Mouse (Mus musculus) olfactory bulb, adult 2 months (tissue): ENCODE results near the gene Itm2a. TPM values are rescaled to one million over a fixed set of nuclear protein-coding genes. Genes with fewer than 3 reads are reported as not detected.
A peak's percentile ranks its signal among the peaks of the same experiment; 100 is the strongest.

Source experiments
- H3K27ac ChIP-seq: fragments of 200-500 bp; 2 replicates; pipeline ENCODE4 v1.5.1; 2012; ENCODE audit warnings: low read depth, low read length; ENCODE audit not compliant: insufficient read depth
- H3K4me1 ChIP-seq: fragments of 200-500 bp; 2 replicates; pipeline ENCODE4 v1.6.1; 2012; ENCODE audit warnings: low read length; ENCODE audit not compliant: control insufficient read depth, insufficient read depth
- H3K4me3 ChIP-seq: fragments of 200-500 bp; 2 replicates; pipeline ENCODE4 v1.5.1; 2012; ENCODE audit warnings: mild to moderate bottlenecking, low read depth, low read length, moderate library complexity; ENCODE audit not compliant: insufficient read depth
- CTCF ChIP-seq: fragments of 200-500 bp; IDR thresholded peaks from 2 replicates; pipeline ENCODE4 v1.5.1; 2012; ENCODE audit warnings: low read depth, mild to moderate bottlenecking, low read length, moderate library complexity; ENCODE audit not compliant: insufficient read depth
- POLR2A ChIP-seq: fragments of 200-500 bp; IDR thresholded peaks from 2 replicates; pipeline ENCODE4 v1.6.1; 2012; ENCODE audit warnings: mild to moderate bottlenecking, low read depth, low read length, moderate library complexity; ENCODE audit not compliant: insufficient read depth
- WGBS: fragments of 180-500 bp; shearing (Covaris S2); methylation state at CpG from one replicate; pipeline ENCODE4 v1.1.7; 2018; 5-methylcytosine and 5-hydroxymethylcytosine counted together
- polyA plus RNA-seq: library from polyadenylated mRNA; stranded (reverse); fragments of >200 nt; gene quantifications from 2 replicates; pipeline ENCODE4 v1.2.4, GENCODE M21; 2012; ENCODE audit warnings: low replicate concordance; ENCODE audit not compliant: missing spikeins, insufficient read depth, insufficient read length

Itm2a gene
- polyA plus RNA-seq: not detected in 2 replicates

GRCm38 (mm10) chrX:107402915-107403912, at the start of gene Itm2a:
Gene Itm2a, minus strand, starts transcription at chrX:107403376.
- WGBS: 15% methylated on average over 28 of the region's 30 CpGs
- peak within 1 kb of the TSS; percentile 59 for H3K4me3 ChIP-seq
- TF ChIP-seq POLR2A: no peak
- no peak for TF ChIP-seq CTCF
- H3K27ac ChIP-seq: 0 out of 2 replicates have a peak within 1 kb of the TSS, but pooled peaks have one; percentile 17
- H3K4me1 ChIP-seq: peaks cover 4% of the 10 kb centered on the region; the same call in 1 of the 2 replicates

GRCm38 (mm10) chrX:107435887-107436286, 32.7 kb upstream of the Itm2a start:
- H3K4me1 ChIP-seq: no peaks in the 10 kb centered on the region
- H3K4me3 ChIP-seq: no peak overlapping the region
- H3K27ac ChIP-seq: no peak overlapping the region
- TF ChIP-seq CTCF: no peak
- WGBS: 3% methylated on average over 2 of the region's 2 CpGs

GRCm38 (mm10) chrX:107421304-107421703, 18.1 kb upstream of the Itm2a start:
- no peak overlapping the region for H3K27ac ChIP-seq
- no peaks in the 10 kb centered on the region for H3K4me1 ChIP-seq
- 88% methylated on average over 2 of the region's 2 CpGs for WGBS
- TF ChIP-seq CTCF (no peak), POLR2A (no peak)
- no peak overlapping the region for H3K4me3 ChIP-seq

- no peak for TF ChIP-seq POLR2A
- TF ChIP-seq CTCF: no peak
These were observed 14.2 kb upstream of the Itm2a start for GRCm38 (mm10) chrX:107417345-107417744.

GRCm38 (mm10) chrX:107415999-107416398, 12.8 kb upstream of the Itm2a start:
- TF ChIP-seq POLR2A (no peak), CTCF (no peak)
- Histone ChIP-seq H3K4me3 (no peak overlapping the region), H3K27ac (no peak overlapping the region), H3K4me1 (no peaks in the 10 kb centered on the region)
- 77% methylated on average over 1 of the region's 1 CpGs for WGBS

More at GRCm38 (mm10) chrX:107417345-107417744, 14.2 kb upstream of the Itm2a start:
- Histone ChIP-seq H3K4me1 (no peaks in the 10 kb centered on the region), H3K4me3 (no peak overlapping the region), H3K27ac (no peak overlapping the region)
- WGBS: 43% methylated on average over 3 of the region's 3 CpGs

- TF ChIP-seq CTCF (no peak), POLR2A (no peak)
- 28% methylated on average over 18 of the region's 18 CpGs for WGBS
- H3K4me3 ChIP-seq: peak overlapping the region; percentile 59
- no peak overlapping the region for H3K27ac ChIP-seq
- H3K4me1 ChIP-seq: peaks cover 4% of the 10 kb centered on the region; the same call in 1 of the 2 replicates
These were observed 695 bp downstream of the Itm2a start for GRCm38 (mm10) chrX:107402481-107402880.

GRCm38 (mm10) chrX:107399087-107399486, 4.1 kb downstream of the Itm2a start:
- peaks cover 4% of the 10 kb centered on the region; the same call in 1 of the 2 replicates for H3K4me1 ChIP-seq
- no peak overlapping the region for H3K27ac ChIP-seq
- TF ChIP-seq CTCF: no peak
- TF ChIP-seq POLR2A: no peak
- 86% methylated on average over 8 of the region's 8 CpGs for WGBS
- H3K4me3 ChIP-seq: no peak overlapping the region

GRCm38 (mm10) chrX:107393256-107393655, 9.9 kb downstream of the Itm2a start:
- no peak overlapping the region for H3K27ac ChIP-seq
- TF ChIP-seq POLR2A (no peak), CTCF (no peak)
- H3K4me3 ChIP-seq: no peak overlapping the region
- 69% methylated on average over 3 of the region's 3 CpGs for WGBS
- no peaks in the 10 kb centered on the region for H3K4me1 ChIP-seq

GRCm38 (mm10) chrX:107375329-107375728, 27.8 kb downstream of the Itm2a start:
- no peak for TF ChIP-seq POLR2A
- TF ChIP-seq CTCF: no peak
- H3K27ac ChIP-seq: no peak overlapping the region
- H3K4me3 ChIP-seq: no peak overlapping the region
- 82% methylated on average over 1 of the region's 1 CpGs for WGBS
- no peaks in the 10 kb centered on the region for H3K4me1 ChIP-seq

Other genes with a start within 250 kb of the Itm2a start
- not detected in 2 replicates for gene Gpr174, start 147.5 kb downstream of the Itm2a start, polyA plus RNA-seq